Mouse (Mus musculus): ENCODE data around the gene Epha2. TPM values are rescaled to one million over a fixed set of nuclear protein-coding genes. Genes with fewer than 3 reads are reported as not detected.

The Epha2 gene
- polyA plus RNA-seq, 1 experiment from 2014 or later: 2.1 TPM

DNA sequence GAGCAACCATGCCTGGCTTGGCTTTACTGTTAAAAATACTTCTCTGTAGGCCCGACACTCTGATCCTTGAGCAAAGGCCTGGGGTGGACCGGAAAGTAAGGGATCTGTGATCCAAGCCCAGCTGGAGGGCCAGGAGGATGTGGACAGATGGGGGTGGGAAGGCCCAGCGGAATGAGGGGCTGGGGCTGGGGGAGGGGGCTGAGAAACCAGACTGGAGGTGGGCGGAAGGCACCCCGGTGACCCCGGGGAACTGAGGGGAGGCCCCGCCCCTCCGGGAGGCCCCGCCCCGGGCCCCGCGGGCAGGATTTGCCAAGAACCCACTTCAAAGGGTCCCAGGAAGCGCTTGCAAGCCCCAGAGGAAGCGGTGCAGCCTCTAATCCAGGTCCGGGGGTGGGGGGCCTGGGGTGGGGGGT lies 5.3 kb upstream of the Epha2 start:
- Histone ChIP-seq H3K27me3 (replicated peaks) (peaks cover 98% of the 10 kb centered on the region), H3K27ac (no peak overlapping the region), H3K4me3 (peak overlapping the region; percentile 21)

GRCm38 (mm10) chr4:141297934-141298333 lies 3.1 kb upstream of the Epha2 start:
- no peak overlapping the region for H3K9ac ChIP-seq
- no peak overlapping the region for H3K4me3 ChIP-seq
- no peak overlapping the region for H3K27ac ChIP-seq
- 58% methylated on average over 7 of the region's 7 CpGs for WGBS (ENCODE audit: insufficient replicate concordance)
- peaks cover 13% of the 10 kb centered on the region for H3K4me1 ChIP-seq
- H3K27me3 ChIP-seq (replicated peaks): peaks cover 98% of the 10 kb centered on the region
- H3K4me2 ChIP-seq: no peak overlapping the region
- no peaks in the 10 kb centered on the region for H3K9me3 ChIP-seq (replicated peaks)
- H3K36me3 ChIP-seq: no peaks in the 10 kb centered on the region
- ATAC-seq: no peak

More for the DNA sequence above, 5.3 kb upstream of the Epha2 start:
- peak overlapping the region; percentile 31 for H3K4me2 ChIP-seq
- no peaks in the 10 kb centered on the region for H3K9me3 ChIP-seq (replicated peaks)
- peaks cover 18% of the 10 kb centered on the region for H3K4me1 ChIP-seq
- ATAC-seq: no peak; the same call in 1 of the 2 replicates
- no peak overlapping the region for H3K9ac ChIP-seq
- 11% methylated on average over 14 of the region's 15 CpGs for WGBS (ENCODE audit: insufficient replicate concordance)
- H3K36me3 ChIP-seq: no peaks in the 10 kb centered on the region

DNA sequence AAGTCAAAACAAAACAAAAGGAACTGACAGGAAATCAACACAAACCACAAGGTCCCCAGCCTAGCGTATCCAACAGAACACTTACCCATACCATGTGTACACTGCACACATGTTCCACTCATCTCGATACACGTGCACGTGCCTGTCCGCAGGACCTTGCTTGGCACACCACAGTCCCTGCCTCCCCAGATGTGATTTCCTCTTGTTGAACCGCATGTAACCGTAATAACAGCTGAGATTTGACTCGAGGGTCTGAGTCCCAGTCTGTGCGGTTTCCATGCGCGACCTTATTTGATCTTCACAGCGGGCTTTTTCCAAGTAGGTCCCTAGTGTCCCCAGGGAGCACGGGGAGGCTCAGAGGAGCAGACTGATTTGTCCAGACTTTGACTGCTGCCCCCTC lies 1.7 kb upstream of the Epha2 start:
- peaks cover 98% of the 10 kb centered on the region for H3K27me3 ChIP-seq (replicated peaks)
- ATAC-seq: no peak
- 44% methylated on average over 13 of the region's 13 CpGs for WGBS (ENCODE audit: insufficient replicate concordance)
- no peaks in the 10 kb centered on the region for H3K9me3 ChIP-seq (replicated peaks)
- H3K4me2 ChIP-seq: no peak overlapping the region
- H3K4me1 ChIP-seq: peaks cover 21% of the 10 kb centered on the region
- no peak overlapping the region for H3K4me3 ChIP-seq
- no peak overlapping the region for H3K27ac ChIP-seq
- H3K36me3 ChIP-seq: no peaks in the 10 kb centered on the region
- H3K9ac ChIP-seq: no peak overlapping the region

DNA sequence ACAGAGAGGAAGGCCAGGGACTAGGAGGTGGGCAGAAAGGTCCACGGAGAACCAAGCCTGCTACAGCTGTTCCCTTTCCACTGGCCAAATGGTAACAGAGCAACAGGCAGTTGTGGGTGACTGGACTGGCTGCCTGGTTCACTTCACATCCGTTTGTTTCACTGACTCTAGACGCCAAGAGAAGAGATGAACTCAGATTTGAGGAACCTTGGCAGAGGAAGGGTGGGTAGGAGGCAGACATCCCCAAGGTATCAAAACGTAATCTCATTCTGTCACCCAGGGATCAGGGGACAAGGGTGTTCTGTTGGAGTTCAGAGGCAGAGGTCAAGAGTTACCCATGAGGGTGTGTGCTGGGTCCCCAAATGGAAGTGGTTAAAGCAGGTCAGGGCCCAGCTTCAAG lies 844 bp upstream of the Epha2 start:
- no peak overlapping the region for H3K27ac ChIP-seq
- H3K9ac ChIP-seq: no peak overlapping the region
- no peak for ATAC-seq
- peaks cover 21% of the 10 kb centered on the region for H3K4me1 ChIP-seq
- H3K36me3 ChIP-seq: no peaks in the 10 kb centered on the region
- no peaks in the 10 kb centered on the region for H3K9me3 ChIP-seq (replicated peaks)
- H3K4me2 ChIP-seq: no peak overlapping the region
- no peak overlapping the region for H3K4me3 ChIP-seq
- peaks cover 91% of the 10 kb centered on the region for H3K27me3 ChIP-seq (replicated peaks)
- WGBS (ENCODE audit: insufficient replicate concordance): 27% methylated on average over 4 of the region's 4 CpGs

GRCm38 (mm10) chr4:141301591-141302427 lies 769 bp downstream of the Epha2 start:
- under 1% methylated on average over 51 of the region's 51 CpGs for WGBS (ENCODE audit: insufficient replicate concordance)
- no peak for ATAC-seq

DNA sequence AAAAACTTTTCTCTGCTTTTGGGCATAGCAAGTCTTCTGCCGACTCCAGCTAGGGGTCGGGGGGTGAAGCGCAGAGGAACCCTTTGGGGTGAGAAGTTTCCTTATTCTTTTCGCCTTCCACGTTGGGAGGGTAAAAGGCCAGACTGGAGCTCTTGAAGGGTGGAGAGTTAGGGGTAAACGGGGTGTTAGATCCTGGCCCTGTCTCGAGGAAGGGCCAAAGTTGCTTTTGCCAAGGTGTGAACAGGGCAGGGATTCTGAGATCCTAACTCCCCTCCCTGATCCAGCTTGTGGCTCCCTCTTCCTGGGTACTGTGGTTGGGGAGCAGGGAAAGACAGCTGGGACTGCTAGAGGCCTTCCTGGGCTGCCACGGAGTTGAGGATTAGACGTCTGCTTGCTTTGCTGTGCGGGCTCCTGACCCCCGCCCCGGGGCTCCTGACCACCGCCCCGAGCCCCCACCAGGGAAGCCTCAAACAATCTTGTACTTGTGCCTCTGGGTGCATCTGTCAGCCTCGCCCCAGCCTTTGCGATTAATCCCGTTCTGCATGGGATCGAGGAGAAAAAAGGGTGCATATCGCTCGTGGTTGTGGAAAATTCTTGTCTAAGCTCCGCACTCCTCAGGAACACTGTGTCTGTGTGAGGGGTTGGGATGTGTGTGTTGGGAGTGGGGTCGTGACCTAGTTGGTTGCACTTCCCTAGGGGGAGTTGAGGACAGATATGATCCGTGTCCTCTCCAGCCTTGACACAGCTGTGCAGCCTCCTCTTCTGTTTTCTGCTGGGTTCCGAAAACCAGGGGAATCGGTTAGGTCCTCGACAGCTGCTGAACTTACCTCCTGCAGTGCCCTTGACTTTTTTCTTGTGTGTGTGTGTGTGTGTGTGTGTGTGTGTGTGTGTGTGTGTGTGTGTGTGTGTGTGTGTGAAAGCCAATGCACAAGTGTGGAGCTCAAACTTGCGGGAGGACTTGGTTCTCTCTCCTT lies 1.7 kb downstream of the Epha2 start:
- Histone ChIP-seq H3K9me3 (replicated peaks) (no peaks in the 10 kb centered on the region), H3K4me3 (peak overlapping the region; percentile 59), H3K27me3 (replicated peaks) (peaks cover 72% of the 10 kb centered on the region), H3K27ac (no peak overlapping the region), H3K4me2 (peak overlapping the region; percentile 61), H3K4me1 (peaks cover 31% of the 10 kb centered on the region), H3K36me3 (peaks cover 3% of the 10 kb centered on the region; the same call in 1 of the 2 replicates), H3K9ac (peak overlapping the region; percentile 64; the same call in 1 of the 2 replicates)
- 15% methylated on average over 27 of the region's 27 CpGs for WGBS (ENCODE audit: insufficient replicate concordance)
- no peak for ATAC-seq

More at GRCm38 (mm10) chr4:141301591-141302427, 769 bp downstream of the Epha2 start:
- peak overlapping the region; percentile 61 for H3K4me2 ChIP-seq
- no peaks in the 10 kb centered on the region for H3K36me3 ChIP-seq
- peak overlapping the region; percentile 64 for H3K9ac ChIP-seq
- peaks cover 81% of the 10 kb centered on the region for H3K27me3 ChIP-seq (replicated peaks)
- peak overlapping the region; percentile 59 for H3K4me3 ChIP-seq
- H3K4me1 ChIP-seq: peaks cover 28% of the 10 kb centered on the region
- no peak overlapping the region for H3K27ac ChIP-seq
- no peaks in the 10 kb centered on the region for H3K9me3 ChIP-seq (replicated peaks)

DNA sequence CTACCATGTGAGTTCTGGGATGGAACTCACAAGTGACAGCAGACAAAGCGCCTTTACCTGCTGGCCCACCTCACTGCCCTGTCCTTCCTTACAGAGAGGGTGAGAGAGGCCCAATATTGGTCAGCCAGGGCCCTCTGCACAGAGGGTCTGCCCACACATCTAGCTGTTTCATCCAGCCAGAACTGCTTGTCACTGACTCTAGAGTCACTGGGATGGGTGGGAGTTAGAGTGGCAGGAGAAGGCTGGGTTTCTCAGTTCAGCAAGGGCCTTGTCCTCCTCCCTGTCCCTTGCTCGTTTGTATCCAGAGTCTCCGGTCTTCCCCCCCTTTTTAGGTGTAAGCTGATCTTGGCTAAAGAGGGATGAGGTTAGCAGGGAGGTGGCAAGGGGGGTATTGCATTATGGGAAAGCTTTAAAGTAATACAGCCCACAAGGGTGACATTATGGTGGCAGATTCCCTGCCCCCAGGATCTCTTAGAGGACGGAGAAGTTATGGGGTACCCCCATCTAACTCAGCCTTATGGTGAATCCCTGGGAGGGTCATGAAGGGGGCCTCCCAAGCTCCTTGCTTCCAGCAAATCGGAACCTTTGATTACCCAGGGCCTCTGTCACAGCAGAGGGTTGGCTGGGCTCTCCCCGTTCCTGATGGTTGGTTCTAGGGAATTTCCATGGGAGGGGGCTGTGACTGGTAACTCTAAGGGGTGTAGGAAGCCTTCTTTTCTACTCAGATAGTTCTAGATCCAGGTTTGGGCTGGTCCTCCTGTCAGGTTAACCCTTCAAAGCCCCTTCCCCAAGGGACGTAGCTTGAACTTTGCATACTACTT lies 2.6 kb downstream of the Epha2 start:
- H3K27me3 ChIP-seq (replicated peaks): peaks cover 64% of the 10 kb centered on the region
- H3K36me3 ChIP-seq: peaks cover 4% of the 10 kb centered on the region; the same call in 1 of the 2 replicates
- H3K4me1 ChIP-seq: peaks cover 32% of the 10 kb centered on the region
- 43% methylated on average over 7 of the region's 7 CpGs for WGBS (ENCODE audit: insufficient replicate concordance)
- no peaks in the 10 kb centered on the region for H3K9me3 ChIP-seq (replicated peaks)
- no peak overlapping the region; the same call in 1 of the 2 replicates for H3K4me3 ChIP-seq
- H3K4me2 ChIP-seq: peak overlapping the region; percentile 61
- no peak overlapping the region for H3K9ac ChIP-seq
- H3K27ac ChIP-seq: no peak overlapping the region
- no peak for ATAC-seq

DNA sequence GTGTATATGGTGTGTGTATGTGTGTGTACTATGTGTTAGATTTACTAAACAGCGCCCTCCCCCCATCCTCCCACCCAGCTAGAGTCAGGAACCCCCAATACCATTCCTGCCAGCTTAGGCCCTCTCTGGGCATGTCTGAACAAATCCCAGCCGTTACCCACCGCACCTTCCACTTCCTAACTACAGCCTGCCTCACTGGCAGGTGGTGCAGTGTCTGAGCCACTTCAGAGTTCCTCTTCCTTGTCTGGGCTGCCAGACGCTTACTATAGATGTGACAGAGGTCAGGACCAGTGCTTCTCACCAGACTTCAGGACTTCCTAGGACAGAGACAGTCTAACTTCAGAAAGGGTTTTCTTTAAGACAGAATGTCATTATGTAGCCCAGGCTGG lies 3.2 kb downstream of the Epha2 start:
- Histone ChIP-seq H3K4me3 (no peak overlapping the region), H3K9ac (no peak overlapping the region), H3K27me3 (replicated peaks) (peaks cover 58% of the 10 kb centered on the region), H3K4me1 (peaks cover 38% of the 10 kb centered on the region), H3K27ac (no peak overlapping the region), H3K9me3 (replicated peaks) (no peaks in the 10 kb centered on the region), H3K4me2 (no peak overlapping the region), H3K36me3 (peaks cover 4% of the 10 kb centered on the region; the same call in 1 of the 2 replicates)
- no peak for ATAC-seq
- WGBS (ENCODE audit: insufficient replicate concordance): 23% methylated on average over 4 of the region's 4 CpGs

DNA sequence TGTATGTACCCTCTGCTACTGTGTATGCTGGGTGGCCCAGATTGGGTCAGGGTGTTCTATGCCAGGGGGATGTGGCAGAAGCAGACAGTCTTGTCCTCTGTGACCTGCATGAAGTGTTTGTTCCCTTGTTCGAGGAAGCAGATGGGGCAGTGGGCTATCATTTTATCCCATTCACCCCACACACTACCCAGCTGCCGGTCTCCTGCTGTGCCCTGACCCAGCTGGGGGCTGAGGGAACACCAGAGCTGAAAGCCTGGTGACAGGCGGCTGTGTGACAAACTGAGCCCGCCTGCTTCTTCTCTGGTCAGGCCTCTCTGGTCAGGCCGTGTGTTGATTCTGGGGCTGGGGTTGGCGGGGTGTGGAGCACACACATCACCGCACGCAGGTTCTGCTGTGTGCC lies 5.0 kb downstream of the Epha2 start:
- no peak for ATAC-seq
- no peak overlapping the region for H3K4me3 ChIP-seq
- H3K27me3 ChIP-seq (replicated peaks): peaks cover 51% of the 10 kb centered on the region
- H3K4me1 ChIP-seq: peaks cover 56% of the 10 kb centered on the region
- no peak overlapping the region for H3K27ac ChIP-seq
- H3K36me3 ChIP-seq: peaks cover 4% of the 10 kb centered on the region; the same call in 1 of the 2 replicates
- H3K9me3 ChIP-seq (replicated peaks): no peaks in the 10 kb centered on the region
- no peak overlapping the region for H3K4me2 ChIP-seq
- no peak overlapping the region for H3K9ac ChIP-seq
- 52% methylated on average over 8 of the region's 8 CpGs for WGBS (ENCODE audit: insufficient replicate concordance)

GRCm38 (mm10) chr4:141308381-141308780 lies 7.3 kb downstream of the Epha2 start:
- no peaks in the 10 kb centered on the region for H3K9me3 ChIP-seq (replicated peaks)
- H3K36me3 ChIP-seq: peaks cover 4% of the 10 kb centered on the region; the same call in 1 of the 2 replicates
- peaks cover 74% of the 10 kb centered on the region for H3K4me1 ChIP-seq
- no peak overlapping the region for H3K4me3 ChIP-seq
- no peak overlapping the region for H3K27ac ChIP-seq
- H3K9ac ChIP-seq: no peak overlapping the region
- WGBS (ENCODE audit: insufficient replicate concordance): 81% methylated on average over 22 of the region's 22 CpGs
- no peak for ATAC-seq
- no peak overlapping the region for H3K4me2 ChIP-seq
- peaks cover 35% of the 10 kb centered on the region for H3K27me3 ChIP-seq (replicated peaks)
